Mouse (Mus musculus) heart, postnatal 0 days (tissue): Measurements from ENCODE around the gene Dach1.

ENCODE experiments used
- CTCF ChIP-seq: IDR thresholded peaks from 2 replicates; pipeline ENCODE4 v1.5.1; 2016; ENCODE audit warnings: antibody characterized with exemption, control low read depth, low read depth
- EP300 ChIP-seq: IDR thresholded peaks from 2 replicates; pipeline ENCODE4 v1.6.1; 2016; ENCODE audit warnings: antibody characterized with exemption, low read depth

DNA sequence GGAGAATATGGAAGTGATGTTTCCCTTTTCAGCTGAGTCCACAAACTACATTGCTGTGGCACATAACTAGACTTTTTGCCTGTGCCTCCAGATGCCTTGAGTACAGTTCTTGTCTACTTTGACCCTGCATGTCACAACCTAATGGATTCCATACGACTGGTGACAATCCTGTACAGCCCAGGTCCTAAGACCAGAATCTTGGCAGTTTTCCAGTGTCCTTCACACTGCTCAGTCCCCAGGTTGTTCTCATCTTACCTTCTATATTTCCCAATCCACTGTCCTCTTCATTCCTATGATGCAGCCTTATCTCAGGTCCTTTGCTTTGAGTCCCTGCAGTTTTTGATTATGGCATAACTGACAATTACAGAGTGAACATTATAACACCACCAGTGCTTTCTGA is 131.0 kb downstream of the Dach1 start:
- TF ChIP-seq CTCF (no peak), EP300 (no peak)
